Mouse (Mus musculus) CH12.LX (cell line): ENCODE data around the gene Ntrk2. TPM values are rescaled to one million over a fixed set of nuclear protein-coding genes. Genes with fewer than 3 reads are reported as not detected.

Experiments
- DNase-seq: peaks from one replicate; pipeline ENCODE4 v3.0.0-alpha.2; 2013; ENCODE audit errors: extremely low read depth
- H3K27ac ChIP-seq: 2 replicates; pipeline ENCODE4 v1.5.1; 2012; ENCODE audit warnings: low read depth, mild to moderate bottlenecking, control low read depth, moderate library complexity; ENCODE audit not compliant: insufficient read depth
- H3K27me3 ChIP-seq: replicated peaks from 2 replicates; pipeline ENCODE3; 2012; ENCODE audit warnings: inconsistent platforms
- H3K36me3 ChIP-seq, 2 experiments: replicated peaks in 1 of 2; 2 replicates each; pipeline versions ENCODE3 to v1.6.1; 2012; ENCODE audit warnings: inconsistent platforms in 1 of 2, low read length in 1 of 2, mild to moderate bottlenecking in 1 of 2, mixed read lengths in 1 of 2, moderate library complexity in 1 of 2; ENCODE audit not compliant: control insufficient read depth in 1 of 2, insufficient read depth in 1 of 2
- H3K4me1 ChIP-seq, 2 experiments: 2 replicates each; pipeline ENCODE4 v1.6.1; 2012; ENCODE audit warnings: inconsistent platforms in 1 of 2, moderate library complexity in 1 of 2; ENCODE audit not compliant: insufficient read depth in 2 of 2, control insufficient read depth in 1 of 2
- H3K4me2 ChIP-seq: 2 replicates; pipeline ENCODE4 v1.6.1; 2012; ENCODE audit warnings: low read depth, mild to moderate bottlenecking, control low read depth; ENCODE audit not compliant: poor library complexity, insufficient read depth, severe bottlenecking
- H3K4me3 ChIP-seq, 3 experiments: fragments of 150-350 bp in 1 of 3; sonication (generic) in 1 of 3; replicated peaks in 1 of 3; 2 replicates each; pipeline versions ENCODE3 to v1.5.1; 2011 to 2012; ENCODE audit warnings: low read depth in 2 of 3, low read length in 2 of 3, mild to moderate bottlenecking in 2 of 3, moderate library complexity in 2 of 3, control low read depth in 1 of 3, improper control_type of control experiment in 1 of 3, inconsistent platforms in 1 of 3, mixed read lengths in 1 of 3; ENCODE audit not compliant: poor library complexity in 1 of 3
- H3K79me2 ChIP-seq: replicated peaks from 2 replicates; pipeline ENCODE4 v1.6.1; 2012; ENCODE audit warnings: mild to moderate bottlenecking, moderate library complexity; ENCODE audit not compliant: control insufficient read depth, poor library complexity, insufficient read depth, severe bottlenecking; ENCODE audit errors: extremely low read depth
- H3K9ac ChIP-seq: 2 replicates; pipeline ENCODE4 v1.6.1; 2012; ENCODE audit warnings: low read depth, mild to moderate bottlenecking, control low read depth, moderate library complexity; ENCODE audit not compliant: insufficient read depth
- H3K9me3 ChIP-seq: replicated peaks from 2 replicates; pipeline ENCODE3; 2012; ENCODE audit warnings: low read length, inconsistent platforms, mixed read lengths
- E2F4 ChIP-seq: IDR thresholded peaks from 2 replicates; pipeline ENCODE4 v1.6.1; 2011; ENCODE audit warnings: low read depth, low read length, improper control_type of control experiment; ENCODE audit not compliant: insufficient replicate concordance
- ELF1 ChIP-seq: IDR thresholded peaks from 2 replicates; pipeline ENCODE4 v1.6.1; 2014; ENCODE audit warnings: low read depth, mild to moderate bottlenecking, inconsistent platforms, low read length, improper control_type of control experiment
- EP300 ChIP-seq: IDR thresholded peaks from 2 replicates; pipeline ENCODE4 v1.6.1; 2011; ENCODE audit warnings: low read length, improper control_type of control experiment
- ETS1 ChIP-seq: conservative IDR thresholded peaks from 2 replicates; pipeline ENCODE4 v1.6.1; 2012; ENCODE audit warnings: low read depth, mild to moderate bottlenecking, inconsistent platforms, low read length, improper control_type of control experiment, moderate library complexity
- GABPA ChIP-seq: IDR thresholded peaks from 2 replicates; pipeline ENCODE4 v1.6.1; 2012; ENCODE audit warnings: low read depth, low read length, improper control_type of control experiment, inconsistent platforms; ENCODE audit not compliant: insufficient replicate concordance
- IRF4 ChIP-seq: IDR thresholded peaks from 2 replicates; pipeline ENCODE4 v1.6.1; 2014; ENCODE audit warnings: low read depth, mild to moderate bottlenecking, inconsistent platforms, low read length, improper control_type of control experiment
- JUN ChIP-seq: IDR thresholded peaks from 2 replicates; pipeline ENCODE4 v1.6.1; 2011; ENCODE audit warnings: low read depth, mild to moderate bottlenecking, low read length, improper control_type of control experiment, moderate library complexity; ENCODE audit not compliant: insufficient read depth
- JUND ChIP-seq: conservative IDR thresholded peaks from 2 replicates; pipeline ENCODE4 v1.6.1; 2011; ENCODE audit warnings: low read depth, low read length, improper control_type of control experiment
- KAT2A ChIP-seq: IDR thresholded peaks from 2 replicates; pipeline ENCODE4 v1.6.1; 2012; ENCODE audit warnings: low read length, improper control_type of control experiment, inconsistent platforms; ENCODE audit not compliant: insufficient replicate concordance
- MAFK ChIP-seq: IDR thresholded peaks from 2 replicates; pipeline ENCODE4 v1.6.1; 2011; ENCODE audit warnings: low read length, improper control_type of control experiment; ENCODE audit not compliant: insufficient replicate concordance
- MAX ChIP-seq: IDR thresholded peaks from 2 replicates; pipeline ENCODE4 v1.6.1; 2011; ENCODE audit warnings: low read length, improper control_type of control experiment
- MEF2A ChIP-seq: IDR thresholded peaks from 2 replicates; pipeline ENCODE4 v1.6.1; 2014; ENCODE audit warnings: low read depth, mild to moderate bottlenecking, inconsistent platforms, low read length, improper control_type of control experiment, borderline replicate concordance
- MXI1 ChIP-seq: IDR thresholded peaks from 2 replicates; pipeline ENCODE4 v1.6.1; 2011; ENCODE audit warnings: mild to moderate bottlenecking, low read depth, low read length, improper control_type of control experiment
- MYC ChIP-seq: IDR thresholded peaks from 2 replicates; pipeline ENCODE4 v1.6.1; 2011; ENCODE audit warnings: low read depth, mild to moderate bottlenecking, improper control_type of control experiment, low read length
- PAX5 ChIP-seq: IDR thresholded peaks from 2 replicates; pipeline ENCODE4 v1.6.1; 2012; ENCODE audit warnings: low read length, inconsistent platforms, mixed read lengths
- RAD21 ChIP-seq: IDR thresholded peaks from 2 replicates; pipeline ENCODE4 v1.6.1; 2011; ENCODE audit warnings: low read depth, mild to moderate bottlenecking, low read length, improper control_type of control experiment, moderate library complexity
- RCOR1 ChIP-seq: conservative IDR thresholded peaks from 2 replicates; pipeline ENCODE4 v1.6.1; 2012; ENCODE audit warnings: low read depth, mild to moderate bottlenecking, inconsistent platforms, low read length, improper control_type of control experiment
- SMC3 ChIP-seq: IDR thresholded peaks from 2 replicates; pipeline ENCODE4 v1.6.1; 2011; ENCODE audit warnings: low read depth, low read length, improper control_type of control experiment
- TBP ChIP-seq: conservative IDR thresholded peaks from 2 replicates; pipeline ENCODE4 v1.6.1; 2011; ENCODE audit warnings: low read depth, low read length, improper control_type of control experiment
- USF2 ChIP-seq: conservative IDR thresholded peaks from 2 replicates; pipeline ENCODE4 v1.6.1; 2011; ENCODE audit warnings: low read depth, low read length, improper control_type of control experiment
- ZKSCAN1 ChIP-seq: IDR thresholded peaks from 2 replicates; pipeline ENCODE4 v1.6.1; 2012; ENCODE audit warnings: low read depth, inconsistent platforms, low read length, improper control_type of control experiment, borderline replicate concordance
- dilution Hi-C: fragments of 300-500 bp; cut with MboI; formaldehyde crosslinking; loops from 2 replicates; pipeline ENCODE4 v1.14.3; 2020; ENCODE audit warnings: low sequenced_read_pairs; ENCODE audit not compliant: extremely low pct_unique_long_range_greater_than_20kb, extremely low pct_ligation_motif_present
- in situ Hi-C: fragments of 300-500 bp; cut with MboI; formaldehyde crosslinking; loops from 3 replicates; pipeline ENCODE4 v1.14.3; 2019; ENCODE audit warnings: low sequenced_read_pairs, low pct_ligation_motif_present, low pct_unique_long_range_greater_than_20kb, mixed read lengths
- polyA plus RNA-seq: library from polyadenylated mRNA; unstranded; fragments of >175 nt; gene quantifications from 2 replicates; pipeline ENCODE4 v1.2.1, GENCODE M21; 2012; ENCODE audit warnings: low read depth; ENCODE audit not compliant: insufficient read length
- total RNA-seq, 2 experiments: library from RNA; depleted of rRNA; stranded (reverse); fragments of 300-350 nt in 1 of 2; fragments of >200 nt in 1 of 2; gene quantifications; 2 replicates each; pipeline ENCODE4 v1.2.3; 2012 to 2014

Gene Ntrk2
- total and polyA plus RNA-seq, 3 experiments = not detected

- in situ Hi-C loops (no loop called here), dilution Hi-C loops (no loop called here)
- Histone ChIP-seq H3K27me3 (no peaks in the 10 kb centered on the region), H3K9ac (no peak overlapping the region), H3K4me2 (no peak overlapping the region), H3K79me2 (no peaks in the 10 kb centered on the region), H3K36me3 (no peaks in the 10 kb centered on the region), H3K4me1 (no peaks in the 10 kb centered on the region), H3K27ac (no peak overlapping the region), H3K4me3 (no peak overlapping the region), H3K9me3 (peaks cover 82% of the 10 kb centered on the region)
- DNase-seq = no peak
- TF ChIP-seq PAX5 (no peak), ZKSCAN1 (no peak), RAD21 (no peak)
Measured at GRCm38 (mm10) chr13:58805833-58806232, 536 bp upstream of the Ntrk2 start.

- no peak overlapping the region for H3K27ac ChIP-seq
- TF ChIP-seq RCOR1 (no peak), SMC3 (no peak), USF2 (no peak), E2F4 (no peak), KAT2A (no peak), TBP (no peak), JUND (no peak), MYC (no peak), MXI1 (no peak), MAX (no peak), JUN (no peak), GABPA (no peak), ETS1 (no peak), ELF1 (no peak), EP300 (no peak), ZKSCAN1 (no peak), IRF4 (no peak), MEF2A (no peak), MAFK (no peak)
- H3K27me3 ChIP-seq = no peaks in the 10 kb centered on the region
- dilution Hi-C loops = no loop called here
- in situ Hi-C loops = no loop called here
- DNase-seq = no peak
- no peaks in the 10 kb centered on the region for H3K36me3 ChIP-seq
- no peak overlapping the region for H3K9ac ChIP-seq
- no peaks in the 10 kb centered on the region for H3K79me2 ChIP-seq
- H3K4me3 ChIP-seq = no peak overlapping the region
- peaks cover 86% of the 10 kb centered on the region for H3K9me3 ChIP-seq
- no peaks in the 10 kb centered on the region for H3K4me1 ChIP-seq
- no peak overlapping the region for H3K4me2 ChIP-seq
Measured at GRCm38 (mm10) chr13:58806896-58807628, 693 bp downstream of the Ntrk2 start.
